Mouse (Mus musculus) megakaryocyte, embryonic 14.5 days (primary cell): ENCODE data around the gene Prmt9.

Experiments used
- FLI1 ChIP-seq: IDR thresholded peaks from 2 replicates; pipeline ENCODE4 v1.6.1; 2012; ENCODE audit warnings: low read length, inconsistent platforms, mixed read lengths
- GATA1 ChIP-seq: IDR thresholded peaks from 3 replicates; pipeline ENCODE4 v1.6.1; 2012; ENCODE audit warnings: mixed read lengths, low read length, inconsistent platforms, borderline replicate concordance

DNA sequence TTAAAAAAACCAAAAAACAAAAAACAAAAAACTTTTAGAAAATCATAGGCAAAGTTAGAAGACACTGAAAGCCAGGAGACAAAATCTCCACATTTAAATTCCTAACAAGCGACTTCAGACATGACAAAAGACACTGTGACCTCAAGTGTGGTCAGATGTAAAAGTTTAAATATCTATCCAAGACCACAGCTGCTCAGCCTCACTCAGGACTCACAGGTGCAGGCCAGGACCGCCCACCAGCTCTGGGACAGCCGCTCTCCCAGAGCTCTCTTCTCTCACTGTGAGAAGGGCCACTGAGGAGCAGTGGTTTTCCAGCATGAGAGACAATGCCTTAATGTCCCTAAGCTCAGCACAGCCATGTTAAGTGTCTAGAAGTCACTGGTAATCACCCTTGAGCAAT lies 38.8 kb upstream of the Prmt9 start:
- TF ChIP-seq GATA1: no peak
- no peak for TF ChIP-seq FLI1
